Mouse (Mus musculus) 3T3-L1 (cell line): ENCODE results near the gene 1810055G02Rik.

Experiments used
- DNase-seq: peaks from one replicate; pipeline ENCODE4 v3.0.0-alpha.2; 2015; ENCODE audit warnings: low read depth, low spot score

Gene 1810055G02Rik

DNA sequence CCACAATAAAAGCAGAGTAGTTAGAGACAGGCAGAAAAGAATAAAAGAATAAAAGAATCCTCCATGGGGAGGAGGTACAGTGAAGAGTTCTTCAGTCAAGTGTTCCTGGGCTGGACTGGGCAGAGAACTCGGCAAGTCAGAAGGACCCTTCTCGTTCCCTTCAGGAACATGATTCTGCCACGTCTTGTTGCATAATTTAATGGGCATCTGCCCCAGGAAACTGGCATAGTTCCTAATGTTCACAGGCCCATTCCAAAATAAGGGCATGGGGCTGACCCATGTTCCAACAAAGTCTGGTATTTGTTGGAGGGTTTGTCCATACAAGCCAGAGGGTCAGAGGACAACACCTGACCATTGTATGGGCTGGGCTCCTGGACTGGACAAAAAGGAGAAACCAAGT lies 13.1 kb upstream of the 1810055G02Rik start:
- no peak for DNase-seq

- DNase-seq = no peak
Measured at GRCm38 (mm10) chr19:3695471-3695870, 12.6 kb upstream of the 1810055G02Rik start.

DNA sequence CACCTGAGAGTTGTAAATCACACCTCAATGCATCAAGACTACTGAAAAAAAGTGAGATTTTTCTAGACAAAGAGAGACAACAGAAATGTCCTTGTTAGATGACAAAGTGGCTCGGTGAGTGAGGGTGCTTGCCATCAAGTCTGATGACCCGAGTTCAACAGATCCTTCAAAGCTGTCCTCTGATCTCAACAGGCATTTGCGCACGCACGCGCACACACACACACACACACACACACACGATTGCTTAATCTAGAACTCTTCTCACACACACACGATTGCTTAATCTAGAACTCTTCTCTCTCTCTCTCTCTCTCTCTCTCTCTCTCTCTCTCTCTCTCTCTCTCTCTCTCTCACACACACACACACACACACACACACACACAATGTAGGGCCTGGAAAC lies 12.1 kb upstream of the 1810055G02Rik start:
- DNase-seq = no peak

GRCm38 (mm10) chr19:3698035-3698434 lies 10.1 kb upstream of the 1810055G02Rik start:
- DNase-seq = no peak

- DNase-seq = peak; percentile 79
Measured at GRCm38 (mm10) chr19:3699508-3700438, 8.3 kb upstream of the 1810055G02Rik start.

DNA sequence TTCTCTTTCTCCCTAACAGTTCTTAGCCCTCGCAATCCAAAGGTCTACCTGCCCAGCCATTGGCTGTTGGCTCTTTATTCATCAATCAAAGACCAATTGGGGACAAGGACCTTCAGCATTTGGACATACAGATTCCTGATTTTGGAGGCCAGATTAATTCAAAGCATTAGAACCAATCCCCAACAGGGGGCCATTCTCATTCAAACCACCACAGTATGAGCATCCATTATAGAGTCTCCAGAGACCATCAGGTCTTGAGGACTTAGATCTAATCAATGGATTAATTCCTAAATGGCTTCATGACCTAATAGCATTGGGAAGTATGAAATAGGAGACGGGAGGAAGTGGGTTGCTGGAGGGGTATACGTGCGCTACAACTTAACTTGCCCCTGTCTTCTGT lies 5.6 kb upstream of the 1810055G02Rik start:
- no peak for DNase-seq

- peak; percentile 70 for DNase-seq
Measured at GRCm38 (mm10) chr19:3706258-3706657, 1.8 kb upstream of the 1810055G02Rik start.

- DNase-seq = no peak
Measured at GRCm38 (mm10) chr19:3707553-3707952, 540 bp upstream of the 1810055G02Rik start.

DNA sequence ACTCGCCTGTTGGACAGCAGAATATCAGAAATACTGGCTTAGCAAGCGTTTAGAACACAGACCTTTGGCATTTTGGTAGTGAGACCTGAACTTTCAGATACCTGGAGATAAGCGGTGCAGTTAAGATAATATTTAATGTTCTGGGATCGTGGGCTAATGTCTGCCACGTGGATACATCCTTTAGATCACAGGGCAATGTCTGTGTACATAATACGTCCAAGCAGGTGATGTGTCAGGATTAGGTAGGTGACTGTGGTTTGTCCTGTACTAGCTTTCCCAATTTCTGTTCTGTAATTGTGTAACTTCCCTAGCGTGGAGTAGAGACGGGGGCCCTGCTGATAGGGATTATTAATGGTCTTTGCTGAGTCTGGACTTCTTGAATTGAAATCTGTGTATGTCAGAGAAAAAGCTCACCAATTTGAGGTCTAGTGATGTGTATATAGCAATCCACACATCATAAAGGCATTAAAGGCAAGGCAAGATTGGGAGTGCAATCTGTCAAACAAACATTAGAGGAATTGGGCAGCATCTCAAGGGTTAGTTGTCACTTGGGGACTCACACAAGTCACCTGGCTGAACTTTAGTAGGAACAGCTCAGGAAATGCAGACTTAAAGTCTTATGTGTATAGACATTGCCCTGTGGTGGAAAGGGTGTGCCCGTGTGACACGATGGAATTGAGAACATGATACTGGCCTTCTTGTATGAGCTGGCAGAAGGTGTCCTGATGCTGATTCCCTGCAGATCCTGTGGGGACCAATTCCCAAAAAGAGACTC lies 1.1 kb downstream of the 1810055G02Rik start:
- DNase-seq = no peak

GRCm38 (mm10) chr19:3710436-3710835 lies 2.3 kb downstream of the 1810055G02Rik start:
- DNase-seq = no peak

- no peak for DNase-seq
Measured at GRCm38 (mm10) chr19:3714381-3714780, 6.3 kb downstream of the 1810055G02Rik start.

GRCm38 (mm10) chr19:3718481-3719361 lies 10.6 kb downstream of the 1810055G02Rik start:
- DNase-seq = no peak

DNA sequence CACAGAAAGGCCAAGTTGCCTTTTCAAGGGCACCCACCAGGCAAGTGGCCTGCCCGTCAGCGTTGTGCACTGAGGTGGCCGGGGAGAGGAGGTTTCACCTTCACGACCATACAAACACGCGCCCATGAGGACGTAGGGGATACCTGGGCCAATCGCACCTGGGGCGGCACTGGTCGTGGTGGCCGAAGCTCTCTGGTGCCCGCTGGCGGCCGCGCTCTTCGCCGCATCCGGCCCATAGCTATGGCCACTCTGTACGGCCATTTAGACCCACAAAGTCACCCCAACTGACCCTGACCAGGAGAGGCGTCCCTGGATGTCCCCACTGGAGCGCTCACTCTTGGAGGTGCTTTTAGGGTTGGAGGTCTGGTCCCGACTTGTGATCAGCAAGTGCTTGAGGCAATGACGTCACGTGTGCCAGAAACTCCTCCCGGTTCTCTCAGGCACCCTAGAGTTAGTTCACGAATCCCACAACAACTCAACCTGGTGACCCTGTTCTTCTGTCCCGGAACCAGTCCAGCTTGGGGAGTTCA lies 11.3 kb downstream of the 1810055G02Rik start:
- DNase-seq = no peak

DNA sequence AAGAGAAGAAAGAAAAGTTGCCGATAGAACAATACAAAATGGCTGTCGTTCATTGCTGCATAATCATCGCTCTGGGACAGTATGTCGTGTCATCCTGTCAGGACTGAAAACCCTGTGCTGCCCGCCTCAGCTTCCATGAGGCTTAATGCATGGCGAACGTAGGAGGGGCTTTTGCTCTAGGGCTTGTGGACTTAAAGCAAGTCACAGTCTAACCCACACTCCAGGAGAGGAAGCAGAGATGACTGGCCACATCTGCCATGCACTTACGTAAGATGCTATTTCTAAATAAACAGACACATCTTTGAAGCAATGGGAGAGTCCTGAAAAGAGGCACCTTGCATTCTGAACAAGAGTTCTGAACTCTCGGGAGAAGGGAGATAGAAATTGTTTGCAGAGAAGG lies 15.1 kb downstream of the 1810055G02Rik start:
- DNase-seq = no peak

- DNase-seq = peak; percentile 60
Measured at GRCm38 (mm10) chr19:3723904-3724303, 15.8 kb downstream of the 1810055G02Rik start.

- peak; percentile 90 for DNase-seq
Measured at GRCm38 (mm10) chr19:3724779-3725178, 16.7 kb downstream of the 1810055G02Rik start.

- DNase-seq = peak; percentile 19
Measured at GRCm38 (mm10) chr19:3728901-3729300, 20.8 kb downstream of the 1810055G02Rik start.

- DNase-seq = no peak
Measured at GRCm38 (mm10) chr19:3730781-3731646, 22.9 kb downstream of the 1810055G02Rik start.

DNA sequence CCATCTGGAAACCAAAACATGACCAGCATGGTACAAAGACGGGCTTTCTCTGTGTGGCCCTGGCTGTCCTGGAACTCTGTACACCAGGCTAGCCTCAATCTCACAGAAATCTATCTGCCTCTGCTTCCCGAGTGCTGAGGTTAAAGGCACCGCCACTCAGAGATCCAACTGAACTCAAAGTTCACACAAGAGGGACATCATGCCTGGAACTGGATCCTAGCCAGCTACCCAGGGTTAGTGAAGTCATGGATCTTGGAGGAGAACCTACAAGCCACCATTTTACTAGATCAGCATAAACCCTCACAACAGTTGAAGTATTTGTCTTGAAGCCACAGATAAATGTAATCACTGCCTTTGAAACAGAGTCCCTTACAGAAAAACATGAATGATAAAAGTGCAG lies 27.9 kb downstream of the 1810055G02Rik start:
- no peak for DNase-seq

GRCm38 (mm10) chr19:3739650-3740049 lies 31.6 kb downstream of the 1810055G02Rik start:
- no peak for DNase-seq
